Mouse (Mus musculus) kidney, postnatal 25 days (tissue): ENCODE data around the gene Lig3.

Source experiments
- DNase-seq, 2 experiments: peaks; one replicate each; pipeline ENCODE4 v3.0.0; 2021; ENCODE audit warnings: mixed read lengths in 2 of 2

Lig3 gene

GRCm38 (mm10) chr11:82780983-82781903, at the start of gene Lig3:
TSS of gene Lig3 (plus strand) at chr11:82781108.
- peak; percentile 97 for DNase-seq

GRCm38 (mm10) chr11:82734227-82734626, 46.7 kb upstream of the Lig3 start:
- peak in 1 of 2 experiments; percentile 13 for DNase-seq

GRCm38 (mm10) chr11:82739006-82739405, 41.9 kb upstream of the Lig3 start:
- DNase-seq: no peak

- peak; percentile 44 to 68 for DNase-seq
These were observed 34.8 kb upstream of the Lig3 start for GRCm38 (mm10) chr11:82746138-82746537.

GRCm38 (mm10) chr11:82746857-82747366, 34.0 kb upstream of the Lig3 start:
- DNase-seq: no peak

- DNase-seq: no peak
These were observed 28.4 kb upstream of the Lig3 start for GRCm38 (mm10) chr11:82752349-82753115.

GRCm38 (mm10) chr11:82755919-82756318, 25.0 kb upstream of the Lig3 start:
- DNase-seq: no peak

- DNase-seq: no peak
These were observed 18.6 kb upstream of the Lig3 start for GRCm38 (mm10) chr11:82762286-82762829.

GRCm38 (mm10) chr11:82763261-82763660, 17.6 kb upstream of the Lig3 start:
- DNase-seq: no peak

- peak; percentile 97 to 98 for DNase-seq
These were observed 17.0 kb upstream of the Lig3 start, which contains the start of the genes Cct6b and Zfp830 for GRCm38 (mm10) chr11:82763742-82764437. TSS of gene Cct6b (minus strand) at chr11:82764321. TSS of gene Zfp830 (plus strand) at chr11:82764345.

GRCm38 (mm10) chr11:82764438-82764924, 16.4 kb upstream of the Lig3 start:
- no peak for DNase-seq

GRCm38 (mm10) chr11:82780134-82780533, 774 bp upstream of the Lig3 start:
- no peak for DNase-seq

- no peak for DNase-seq
These were observed 1.3 kb downstream of the Lig3 start for GRCm38 (mm10) chr11:82782197-82782596.

GRCm38 (mm10) chr11:82783453-82783852, 2.5 kb downstream of the Lig3 start:
- no peak for DNase-seq

- DNase-seq: no peak
These were observed 25.7 kb downstream of the Lig3 start for GRCm38 (mm10) chr11:82806656-82807055.

- no peak for DNase-seq
These were observed 26.5 kb downstream of the Lig3 start for GRCm38 (mm10) chr11:82807370-82807769.

GRCm38 (mm10) chr11:82808485-82808884, 27.6 kb downstream of the Lig3 start:
- DNase-seq: peak; percentile 32 to 59

GRCm38 (mm10) chr11:82819350-82819749, 38.4 kb downstream of the Lig3 start:
- peak; percentile 80 to 82 for DNase-seq

- DNase-seq: no peak
These were observed 40.0 kb downstream of the Lig3 start for GRCm38 (mm10) chr11:82820788-82821456.

- DNase-seq: no peak
These were observed 45.9 kb downstream of the Lig3 start for GRCm38 (mm10) chr11:82826818-82827217.
